Mouse (Mus musculus): ENCODE measurements around the gene Notch1.

Notch1 gene

DNA sequence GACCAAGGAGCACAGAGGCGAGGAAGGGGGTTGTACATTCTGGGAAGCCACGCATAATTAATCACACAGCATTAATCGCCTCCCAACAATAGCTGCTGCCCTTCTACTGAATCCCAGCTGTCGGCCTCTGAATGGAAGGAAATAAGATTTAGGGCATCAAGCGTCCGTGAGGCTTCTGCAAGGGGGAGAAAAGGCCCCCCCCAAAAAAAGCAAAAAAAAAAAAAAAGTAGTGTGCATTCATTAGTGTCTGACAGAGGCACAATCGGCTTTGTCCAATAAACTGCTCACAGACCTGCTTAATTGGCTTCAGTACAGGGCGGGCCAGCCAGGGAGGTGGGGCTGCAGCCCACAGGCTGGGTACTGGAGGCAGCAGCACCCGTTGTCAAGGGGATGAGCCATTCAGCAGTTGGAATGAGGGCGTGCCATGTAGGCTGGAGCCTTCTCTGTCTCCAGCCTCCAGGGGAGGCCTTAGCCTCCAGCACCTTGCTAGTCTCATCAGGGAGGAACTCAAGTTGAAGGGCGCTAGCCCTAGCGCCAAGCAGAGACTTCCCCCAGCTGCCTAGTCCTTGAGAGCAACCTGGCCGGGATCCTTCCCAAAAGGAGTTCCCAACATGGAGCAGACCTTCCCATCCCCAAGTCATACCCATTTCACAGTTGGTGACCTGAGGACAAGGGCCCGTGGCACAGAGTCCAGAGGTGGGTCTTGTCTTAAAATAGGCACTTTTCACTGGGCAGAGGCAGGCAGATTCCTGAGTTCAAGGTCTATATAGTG lies 15.7 kb downstream of the Notch1 start:
- peak; percentile 96 for DNase-seq (ENCODE audit: low spot score)

DNA sequence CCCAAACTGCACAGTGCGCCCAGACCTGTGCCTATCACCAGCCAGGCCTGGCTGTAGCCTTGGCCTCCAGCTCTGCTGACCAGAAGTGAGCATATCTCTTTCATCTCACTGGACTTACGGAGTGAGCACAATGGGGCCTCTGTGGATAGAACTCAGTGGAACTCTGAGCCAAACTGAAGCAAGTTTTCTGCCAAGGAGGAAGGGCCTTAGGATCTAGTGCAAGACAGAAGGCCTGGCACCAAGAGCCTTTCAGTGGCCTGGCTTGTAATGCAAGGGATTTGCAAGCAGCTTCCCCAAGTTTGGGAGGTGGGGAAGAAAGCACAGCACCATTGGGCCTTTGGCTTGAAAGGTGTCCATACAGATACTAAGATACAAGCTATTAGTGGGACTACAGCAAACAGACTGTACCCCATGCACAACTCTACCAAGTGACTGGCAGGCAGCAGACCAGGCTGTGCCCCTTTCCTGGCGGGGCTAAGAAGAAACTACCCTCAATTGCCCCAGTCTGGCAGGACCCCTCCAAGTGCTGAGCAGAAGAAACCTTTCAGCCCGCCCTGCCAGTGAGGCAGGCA lies 16.4 kb downstream of the Notch1 start:
- DNase-seq (ENCODE audit: low spot score) = peak; percentile 32

DNA sequence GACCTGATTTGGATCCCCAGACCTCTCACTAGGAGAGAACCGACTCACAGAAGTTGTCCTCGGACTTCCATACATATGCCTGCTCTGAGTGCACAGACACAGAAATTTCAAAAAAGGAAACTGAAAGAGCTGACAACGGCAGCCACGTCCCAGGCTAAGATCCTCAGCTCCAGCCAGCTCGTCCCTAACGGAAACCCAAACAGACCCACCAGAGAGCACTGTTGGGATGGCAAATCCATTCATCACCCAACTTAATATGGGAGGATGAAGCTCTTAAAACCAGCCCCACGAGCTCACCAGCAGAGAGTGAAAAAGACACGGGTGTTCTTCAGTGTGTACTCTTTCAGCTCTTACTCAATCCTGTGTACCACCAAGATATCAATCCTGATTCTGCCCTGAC lies 17.8 kb downstream of the Notch1 start:
- DNase-seq (ENCODE audit: low spot score) = no peak

DNA sequence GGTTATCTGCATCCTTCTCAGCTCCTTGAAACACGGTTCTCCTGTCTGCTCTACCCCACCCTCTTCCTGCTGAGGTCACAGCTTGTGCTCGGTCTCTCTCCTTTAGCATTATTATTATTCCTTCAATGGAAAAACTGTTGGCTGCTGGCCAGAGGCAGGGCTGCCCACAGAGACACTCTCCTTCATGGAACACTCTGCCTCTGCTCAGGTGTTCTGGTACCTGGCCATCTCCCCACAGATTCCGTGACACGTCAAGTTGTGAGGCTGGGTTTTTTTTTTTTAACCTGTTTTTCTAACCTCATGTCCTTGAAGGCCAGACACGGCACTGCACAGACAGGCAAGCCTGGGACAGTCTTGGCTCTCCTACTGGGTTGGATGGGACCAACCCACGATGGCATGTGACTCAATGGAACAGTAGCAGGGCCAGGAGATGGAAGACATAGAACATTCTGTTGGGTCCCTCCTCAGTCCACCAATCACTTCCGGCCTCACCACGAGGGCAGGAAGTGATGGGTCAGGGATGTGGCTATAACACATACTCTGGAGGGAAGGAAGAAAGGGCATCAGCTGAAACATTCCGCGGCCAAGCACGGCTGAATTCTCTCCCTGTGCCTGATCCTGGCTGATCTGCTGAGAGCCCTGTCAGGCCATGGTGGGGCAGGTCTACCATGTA lies 18.5 kb downstream of the Notch1 start:
- no peak for DNase-seq (ENCODE audit: low spot score)

DNA sequence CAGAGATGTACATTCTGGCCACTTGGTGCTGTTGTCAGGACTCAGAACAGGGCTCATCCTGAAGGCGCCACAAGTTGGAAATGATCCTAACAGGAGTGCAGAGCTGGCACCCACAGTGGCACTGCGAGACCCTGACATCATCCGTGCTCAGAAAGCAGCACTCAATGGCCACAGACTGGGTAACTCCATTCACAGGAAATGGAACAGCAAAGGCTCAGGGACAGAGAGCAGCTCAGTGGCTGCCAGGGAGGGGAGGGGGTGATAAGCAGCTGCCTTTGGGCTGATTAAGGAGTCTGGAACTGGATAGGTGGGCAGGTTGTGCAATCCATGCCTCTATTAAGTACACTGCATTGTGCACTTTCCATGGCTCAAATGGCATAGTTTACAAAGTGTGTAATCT lies 20.0 kb downstream of the Notch1 start:
- no peak for DNase-seq (ENCODE audit: low spot score)

DNA sequence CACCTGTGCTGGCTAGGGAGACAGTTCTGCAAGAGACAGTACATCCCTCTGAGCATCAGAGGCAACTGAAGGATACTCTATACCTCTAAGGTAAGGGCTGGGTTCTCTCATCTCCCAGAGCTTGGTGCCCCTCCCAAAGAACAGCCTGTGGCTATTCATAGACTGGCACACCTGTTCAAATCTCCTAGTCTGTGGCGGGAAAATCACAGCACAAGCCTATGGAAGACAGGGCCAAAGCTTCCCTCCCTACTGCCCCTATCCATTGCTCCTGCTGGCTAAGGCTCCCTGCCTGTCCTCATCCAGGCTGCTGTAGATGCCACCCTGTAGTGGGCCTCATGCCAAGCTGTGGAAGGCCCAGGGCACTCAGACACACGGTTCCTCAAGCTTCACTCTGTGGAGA lies 20.8 kb downstream of the Notch1 start:
- no peak for DNase-seq (ENCODE audit: low spot score)

DNA sequence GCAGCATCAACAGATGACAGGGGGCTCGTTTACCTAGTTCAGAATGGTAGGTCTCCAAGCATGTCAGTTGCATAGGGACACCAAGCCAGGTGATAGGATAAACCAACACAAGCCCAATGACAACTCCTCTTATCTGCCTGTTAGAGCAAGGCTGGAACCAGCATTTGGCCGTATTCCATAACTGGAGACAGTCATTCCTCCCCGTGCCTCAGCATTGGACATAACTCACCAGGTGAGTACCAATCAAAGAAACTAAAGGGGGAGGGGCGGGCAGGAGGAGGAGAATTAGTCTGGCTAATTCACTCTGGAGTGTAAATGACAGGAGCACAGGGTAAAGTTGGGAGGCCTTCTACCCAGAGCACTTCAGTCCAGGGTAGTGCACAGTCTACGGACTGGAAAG lies 21.5 kb downstream of the Notch1 start:
- DNase-seq (ENCODE audit: low spot score) = no peak

DNA sequence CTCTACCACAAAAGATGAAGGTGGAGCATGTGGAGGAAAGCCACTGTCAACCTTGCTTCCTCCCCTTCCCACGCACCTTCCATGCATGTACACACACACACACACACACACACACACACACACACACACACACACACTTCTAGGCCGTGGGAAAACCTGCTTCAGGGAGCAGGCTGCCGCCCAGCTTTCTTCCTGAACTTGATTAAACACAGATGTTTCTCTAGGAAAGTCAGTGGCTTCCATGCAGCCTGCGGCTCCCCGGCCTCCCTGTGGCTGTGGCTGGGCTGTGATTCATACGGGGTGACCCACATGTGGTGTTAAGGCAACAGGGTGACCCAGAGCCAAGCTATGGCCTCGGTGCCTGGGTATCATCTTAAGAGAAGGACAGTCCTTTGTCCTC lies 22.1 kb downstream of the Notch1 start:
- DNase-seq (ENCODE audit: low spot score) = no peak

DNA sequence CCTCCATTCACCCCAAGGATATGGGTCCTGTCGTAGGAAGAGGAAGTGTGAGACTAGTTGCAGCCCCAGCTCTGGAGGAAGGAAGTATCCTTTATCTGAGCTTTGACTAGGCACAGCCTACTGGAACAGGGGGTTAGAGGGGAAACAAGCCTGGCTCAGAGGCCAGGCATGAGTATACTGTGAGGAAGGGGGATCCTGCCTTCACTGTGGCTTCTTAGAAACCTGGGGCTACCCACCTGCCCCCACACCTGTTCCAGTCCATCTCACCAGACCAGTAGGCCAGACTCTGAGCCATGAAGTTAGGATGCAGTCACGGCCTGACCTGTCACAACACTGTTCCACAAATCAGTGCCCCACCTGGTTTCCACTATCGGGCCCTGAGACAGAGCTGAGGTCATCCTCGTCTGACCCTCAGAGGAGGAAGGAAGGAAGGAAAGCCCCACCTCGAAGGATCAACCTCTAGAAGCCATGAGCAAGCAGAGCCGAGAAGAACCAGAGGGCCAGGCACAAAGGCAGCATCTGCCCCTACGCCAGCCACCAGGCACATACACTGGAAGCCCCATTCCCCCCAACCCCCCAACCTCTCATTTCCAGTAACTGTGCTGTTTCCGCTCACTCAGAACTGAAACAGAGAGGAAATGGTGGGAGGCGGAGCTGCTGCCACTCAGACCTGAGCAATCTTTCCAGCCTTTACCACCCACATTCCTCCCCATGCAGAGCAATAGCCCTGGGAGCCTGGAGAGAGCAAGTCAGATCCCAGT lies 23.3 kb downstream of the Notch1 start:
- no peak for DNase-seq (ENCODE audit: low spot score)

DNA sequence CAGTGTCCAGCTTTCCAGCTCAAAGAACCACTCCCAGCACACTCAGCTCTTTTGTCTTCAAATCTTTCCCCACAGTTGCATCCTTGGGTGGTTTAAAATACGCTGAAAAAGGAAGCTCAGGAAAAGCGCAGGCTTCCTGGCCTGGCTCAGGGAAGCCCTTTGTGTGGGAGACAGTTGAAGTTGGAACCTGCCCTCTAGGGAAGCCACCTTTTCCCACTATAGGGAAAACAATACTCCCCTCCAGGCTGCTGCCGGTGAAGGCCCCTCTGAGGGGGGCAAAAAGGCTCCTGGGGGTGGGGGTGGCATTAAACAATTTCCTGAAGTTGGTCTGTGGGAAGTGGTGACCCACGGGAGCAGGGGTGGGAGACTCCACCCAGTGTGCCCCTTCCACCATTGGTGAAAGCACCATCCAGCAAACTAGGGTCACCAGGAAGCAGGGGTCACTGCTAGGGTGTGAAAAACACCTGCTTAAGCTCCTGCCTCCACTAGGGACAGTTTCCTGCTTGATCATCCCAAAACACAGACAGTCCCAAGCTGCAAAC lies 25.6 kb downstream of the Notch1 start:
- DNase-seq (ENCODE audit: low spot score) = no peak

DNA sequence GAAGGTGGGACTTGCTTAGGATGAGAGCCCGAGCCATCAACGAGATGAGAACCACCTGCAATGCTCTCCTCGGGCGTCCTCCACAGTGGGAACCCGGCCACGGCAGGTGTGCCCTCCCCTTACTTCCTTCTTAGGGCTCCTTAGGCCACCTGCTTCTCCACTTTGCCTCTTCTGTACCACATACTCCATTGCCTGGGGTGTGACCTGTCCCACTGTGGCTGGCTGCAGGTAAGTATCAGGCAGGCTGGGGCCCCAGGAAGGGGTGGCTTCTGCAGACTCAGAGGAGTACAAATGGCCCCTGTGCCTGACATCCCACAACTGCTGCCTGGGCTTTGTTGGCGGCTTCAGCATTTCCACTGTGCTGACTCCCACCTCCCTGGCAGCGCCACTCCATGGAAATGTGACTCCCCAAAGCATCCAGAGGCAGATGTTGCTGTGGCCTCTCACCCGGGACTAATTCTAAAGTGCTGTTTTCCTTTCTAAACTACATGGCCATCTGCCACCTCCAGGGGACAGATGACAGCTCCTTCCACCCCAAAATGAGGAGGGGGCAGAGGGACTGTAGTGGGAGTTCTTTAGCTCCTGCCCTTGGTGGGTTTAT lies 27.8 kb downstream of the Notch1 start:
- peak; percentile 62 for DNase-seq (ENCODE audit: low spot score)

DNA sequence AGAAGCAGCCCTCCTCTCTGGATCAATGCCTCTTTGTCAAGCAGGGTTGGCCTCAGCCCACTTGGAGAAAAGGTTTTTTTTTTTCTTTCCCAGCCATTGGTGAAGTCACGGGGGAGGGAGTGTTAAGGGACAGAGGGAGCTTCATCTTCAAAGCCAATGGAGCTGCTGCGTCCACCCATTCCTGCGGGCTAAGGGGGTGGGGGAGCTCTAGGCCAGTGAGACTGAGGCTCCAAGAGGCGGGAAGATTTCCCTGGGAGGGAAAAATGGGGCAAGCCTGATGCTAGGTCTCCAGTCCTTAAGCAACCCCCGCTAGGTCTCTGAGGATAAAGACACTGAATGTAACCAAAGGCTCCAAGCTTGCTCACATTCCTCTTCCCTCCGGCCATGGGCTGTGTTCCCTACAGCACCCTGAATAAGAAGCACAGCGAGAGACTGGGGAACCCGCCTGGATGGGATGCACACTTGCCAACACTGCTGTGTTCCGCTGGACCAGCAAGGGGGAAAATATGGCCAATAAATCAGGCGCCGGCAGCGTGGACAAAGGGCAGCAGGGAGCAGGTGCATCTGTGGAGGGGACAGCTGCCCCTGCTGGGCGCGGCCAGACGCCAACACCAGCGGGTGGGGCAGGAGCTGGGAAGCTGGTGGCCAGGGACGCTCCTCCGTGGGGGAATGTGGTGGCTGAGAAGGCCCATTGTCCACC lies 29.0 kb downstream of the Notch1 start:
- peak; percentile 72 for DNase-seq (ENCODE audit: low spot score)

DNA sequence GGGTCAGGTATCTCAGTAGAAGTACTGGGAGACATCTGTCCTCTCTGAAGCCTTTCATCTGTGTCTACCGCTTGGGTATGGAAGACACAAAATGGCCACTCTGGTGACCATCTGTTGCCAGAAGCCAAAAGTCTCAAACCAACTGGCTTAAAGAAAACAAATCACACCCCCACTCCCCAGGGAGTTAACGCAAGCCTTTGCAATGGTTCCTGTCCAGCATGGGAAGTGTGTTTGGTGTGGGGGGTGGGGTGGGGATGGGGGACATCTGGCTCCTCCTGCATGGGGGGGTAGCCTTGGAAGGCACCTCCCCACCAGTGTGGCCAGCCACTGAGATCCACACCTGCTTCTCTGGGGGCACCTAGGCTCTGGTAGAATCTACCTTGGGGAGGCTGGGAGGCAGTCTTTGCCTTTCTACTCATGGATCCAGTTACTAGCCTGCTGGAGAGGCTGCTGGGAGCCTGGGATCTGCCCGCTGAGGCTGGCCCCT lies 29.6 kb downstream of the Notch1 start:
- peak; percentile 68 for DNase-seq (ENCODE audit: low spot score)

DNA sequence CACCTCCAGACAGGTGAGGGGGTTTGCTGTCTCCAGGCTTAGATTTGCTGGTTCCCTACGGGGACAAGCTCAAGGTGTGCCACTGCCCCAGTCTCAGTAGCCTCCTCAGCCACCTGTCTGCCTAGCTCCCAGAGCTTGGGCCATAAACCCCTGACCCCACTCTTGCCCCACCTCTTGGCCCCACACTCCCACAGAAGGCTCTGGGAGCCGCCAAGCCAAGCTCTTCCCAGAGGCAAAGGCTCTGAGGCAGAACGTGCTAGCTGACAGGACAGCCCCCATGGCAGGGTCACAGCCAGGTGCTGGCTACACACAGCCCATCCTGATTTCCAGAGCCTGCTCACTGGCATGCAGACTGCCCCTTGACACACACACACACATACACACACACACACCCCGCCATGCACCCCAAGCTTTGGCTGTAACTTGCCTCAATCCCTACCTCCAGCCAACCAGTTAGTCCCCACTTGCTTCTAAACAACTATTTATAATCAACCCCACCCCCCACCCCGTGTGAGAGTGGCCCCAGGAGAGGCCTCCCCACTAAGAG lies 30.1 kb downstream of the Notch1 start:
- DNase-seq (ENCODE audit: low spot score) = no peak

DNA sequence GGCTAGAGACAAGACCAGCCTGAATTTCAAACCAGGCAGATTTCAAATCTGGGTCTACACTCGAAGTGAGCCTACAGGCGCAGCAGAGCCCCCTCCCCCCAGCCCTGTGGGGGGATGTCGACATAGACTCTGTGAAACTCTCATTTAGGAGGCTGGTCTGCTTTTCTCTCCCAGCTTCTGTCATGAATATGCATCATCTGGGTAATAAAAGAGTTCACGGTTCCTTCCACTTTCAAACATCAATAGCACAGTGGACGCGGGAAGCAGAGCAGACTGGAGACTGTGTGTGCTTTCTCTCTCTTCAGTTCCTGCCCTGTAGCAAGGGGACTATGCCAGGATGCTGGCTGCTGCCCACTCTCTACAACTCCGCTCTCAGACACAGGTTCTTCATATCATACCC lies 30.8 kb downstream of the Notch1 start:
- DNase-seq (ENCODE audit: low spot score) = no peak

DNA sequence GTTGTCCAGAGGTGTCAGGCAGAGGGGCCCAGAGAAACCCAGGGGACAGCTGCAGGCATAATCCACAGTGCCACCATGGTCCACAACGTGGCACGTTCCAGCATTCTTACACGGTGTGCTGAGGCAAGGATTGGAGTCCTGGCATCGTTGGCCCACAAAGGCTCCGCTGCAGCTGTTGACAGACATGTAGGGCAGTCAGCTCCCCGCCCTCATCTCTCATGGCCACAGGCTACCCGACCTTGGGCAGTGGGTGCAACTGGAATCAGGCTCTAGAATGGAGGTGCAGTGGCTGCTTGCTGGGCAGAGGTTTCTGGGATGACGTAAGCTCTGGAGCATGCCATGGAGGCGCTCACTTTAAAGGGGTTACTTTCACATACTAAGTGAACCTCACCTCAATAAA lies 31.2 kb downstream of the Notch1 start:
- DNase-seq (ENCODE audit: low spot score) = no peak

DNA sequence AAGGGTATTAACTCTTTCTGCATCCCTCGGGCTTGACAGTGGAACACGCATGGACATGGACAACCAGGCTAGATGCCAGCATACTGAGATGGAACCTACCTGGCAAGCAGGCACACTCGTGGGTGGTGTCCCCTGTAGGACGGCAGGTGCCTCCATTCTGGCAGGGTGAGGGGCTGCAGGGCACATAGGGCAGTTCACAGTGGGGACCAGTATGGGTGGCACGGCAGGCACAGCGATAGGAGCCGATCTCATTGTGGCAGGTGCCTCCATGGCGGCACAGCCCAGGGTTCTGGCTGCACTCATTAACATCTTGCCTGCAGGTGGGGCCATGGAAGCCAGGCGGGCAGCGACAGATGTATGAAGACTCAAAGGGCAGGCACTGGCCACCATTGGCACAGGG lies 32.3 kb downstream of the Notch1 start:
- no peak for DNase-seq (ENCODE audit: low spot score)

DNA sequence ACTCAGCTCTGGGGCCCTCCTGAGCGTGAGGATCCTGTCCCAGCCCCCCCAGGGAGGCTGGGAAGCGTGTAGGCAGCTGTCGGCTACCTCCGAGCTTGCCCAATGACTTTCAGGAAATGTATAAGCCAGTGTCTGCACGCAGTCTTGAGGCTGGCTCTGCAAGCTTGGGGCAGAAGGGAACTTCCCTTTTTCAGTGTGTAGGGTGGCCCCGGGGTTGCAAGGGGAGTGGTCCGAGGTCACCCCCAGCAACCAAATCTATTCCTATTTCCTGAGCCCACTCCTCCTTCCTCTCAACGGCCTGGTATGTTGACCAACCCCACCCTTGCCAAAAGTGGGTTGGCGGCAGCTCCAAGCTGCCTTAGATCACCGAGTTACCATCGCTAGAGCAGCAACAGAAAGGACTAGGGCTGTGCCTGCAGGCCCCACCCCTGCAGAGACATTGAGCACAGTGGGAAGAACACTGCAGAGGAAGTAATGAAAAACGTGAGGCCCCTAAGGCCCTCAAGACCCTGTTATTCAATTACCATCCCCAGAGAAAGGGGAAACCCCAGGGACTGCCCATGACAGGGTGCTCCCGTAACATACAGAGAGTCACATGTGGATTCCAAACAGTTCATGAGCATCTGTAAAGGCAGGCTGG lies 33.1 kb downstream of the Notch1 start:
- no peak for DNase-seq (ENCODE audit: low spot score)

DNA sequence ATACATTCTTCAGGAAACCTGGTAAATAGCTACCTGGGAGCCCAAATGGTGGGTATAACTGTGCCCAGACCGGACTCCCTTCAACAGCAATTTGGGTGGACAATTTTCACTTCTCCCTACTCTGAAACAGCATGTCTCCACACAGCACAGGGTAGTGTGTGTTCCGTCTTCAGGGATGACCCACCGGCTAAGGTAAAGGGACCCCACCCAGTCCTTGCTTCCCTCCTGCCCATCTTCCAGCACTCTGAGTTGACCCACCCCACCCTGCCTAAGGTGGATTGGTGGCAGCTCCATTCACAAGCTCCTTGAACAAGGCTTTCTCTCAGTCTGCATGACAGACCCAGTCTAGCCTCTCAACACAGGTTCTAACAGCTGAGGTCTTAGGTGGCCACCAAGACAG lies 33.6 kb downstream of the Notch1 start:
- no peak for DNase-seq (ENCODE audit: low spot score)

DNA sequence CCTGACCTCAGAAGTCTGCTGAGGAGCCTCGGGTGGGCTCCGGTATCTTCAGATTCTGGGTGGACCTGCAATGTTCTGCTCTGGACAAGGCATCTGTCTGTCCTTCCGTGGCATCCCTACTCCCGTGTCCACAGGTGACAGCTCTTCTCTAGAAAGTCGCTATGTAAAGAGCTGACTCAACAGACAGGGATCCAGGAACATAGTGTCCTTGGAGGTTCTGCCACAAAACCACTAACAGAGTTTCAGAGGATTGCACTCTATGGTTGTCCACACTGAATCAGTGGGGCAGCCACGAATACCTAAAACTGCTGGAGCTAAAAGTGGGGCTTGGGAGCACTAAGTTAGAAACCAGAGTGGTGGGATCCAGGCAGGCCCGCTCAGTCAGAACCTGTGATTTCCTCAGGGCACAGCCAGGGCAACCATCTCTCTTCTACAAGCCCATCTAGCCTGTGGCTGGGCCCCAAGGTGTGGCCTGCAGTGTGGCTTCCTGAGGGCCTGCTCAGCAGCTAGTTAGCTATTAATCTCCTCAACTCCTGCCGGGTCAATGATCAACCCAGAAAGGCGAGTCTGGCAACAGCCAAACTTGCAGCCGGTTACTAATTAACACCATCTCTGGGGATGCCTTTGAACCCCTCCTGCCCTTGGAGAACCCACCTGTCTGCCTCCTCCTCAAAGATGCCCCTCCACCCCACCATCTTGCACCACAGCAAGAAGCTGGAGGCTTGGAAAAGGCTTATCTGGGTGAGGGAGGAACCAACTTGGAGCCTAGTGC lies 34.6 kb downstream of the Notch1 start:
- DNase-seq (ENCODE audit: low spot score) = no peak
